Mouse (Mus musculus) hindbrain, embryonic 12.5 days (tissue): ENCODE measurements at regions not wholly inside any gene's neighbourhood (a gene's known extent, or its start where the extent isn't known, plus 50 kb on each side); places are given as distances from the start of the nearest gene placed in this dataset.

Source experiments
- ATAC-seq: fragments of 200-750 bp; cut with Nextera tagmentation; 2 replicates; pipeline ENCODE4 v1.8.0; 2017; ENCODE audit warnings: moderate TSS enrichment; ENCODE audit not compliant: low FRiP score
- H3K27ac ChIP-seq: fragments of 300-500 bp; sonication (generic); 2 replicates; pipeline ENCODE4 v1.5.1; 2016; ENCODE audit warnings: mild to moderate bottlenecking
- H3K27me3 ChIP-seq: fragments of 300-500 bp; sonication (generic); 2 replicates; pipeline ENCODE4 v1.6.1; 2016; ENCODE audit warnings: mild to moderate bottlenecking
- H3K36me3 ChIP-seq: fragments of 300-500 bp; sonication (generic); 2 replicates; pipeline ENCODE4 v1.6.1; 2016; ENCODE audit warnings: mild to moderate bottlenecking
- H3K4me1 ChIP-seq: fragments of 300-500 bp; sonication (generic); 2 replicates; pipeline ENCODE4 v1.6.1; 2016
- H3K4me2 ChIP-seq: fragments of 300-500 bp; sonication (generic); replicated peaks from 2 replicates; pipeline ENCODE4 v1.6.1; 2016; ENCODE audit warnings: mild to moderate bottlenecking
- H3K4me3 ChIP-seq: fragments of 300-500 bp; sonication (generic); 2 replicates; pipeline ENCODE4 v1.5.1; 2016; ENCODE audit warnings: mild to moderate bottlenecking
- H3K9ac ChIP-seq: fragments of 300-500 bp; sonication (generic); 2 replicates; pipeline ENCODE4 v1.6.1; 2016; ENCODE audit warnings: mild to moderate bottlenecking, moderate library complexity
- H3K9me3 ChIP-seq: fragments of 300-500 bp; sonication (generic); replicated peaks from 2 replicates; pipeline ENCODE4 v1.6.1; 2016; ENCODE audit warnings: mild to moderate bottlenecking
- WGBS: fragments of 180-500 bp; shearing (Covaris S2); methylation state at CpG from one replicate; pipeline ENCODE4 v1.1.7; 2016; 5-methylcytosine and 5-hydroxymethylcytosine counted together

DNA sequence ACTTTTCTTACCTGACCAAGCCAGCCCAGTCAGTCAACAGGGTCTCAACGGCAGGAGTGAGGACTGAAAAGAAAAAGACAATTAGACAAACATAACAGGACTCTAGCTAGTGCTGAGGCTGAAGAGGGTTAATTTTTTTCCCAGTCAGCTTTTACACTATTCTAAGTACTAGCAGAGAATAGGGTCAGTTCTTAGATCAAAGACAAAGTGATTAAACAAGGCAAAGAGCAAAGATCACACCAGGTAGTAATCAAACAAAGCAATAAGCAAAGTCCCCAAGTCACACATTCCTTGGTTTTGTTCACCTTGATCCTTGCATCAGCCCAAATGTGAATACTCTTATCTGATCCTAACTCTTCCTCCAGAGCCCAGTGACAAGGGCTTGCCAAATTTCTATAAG lies 267.8 kb upstream of the Tsc22d2 start:
- H3K4me1 ChIP-seq: no peaks in the 10 kb centered on the region
- H3K9ac ChIP-seq: no peak overlapping the region
- no peaks in the 10 kb centered on the region for H3K27me3 ChIP-seq
- no peak overlapping the region for H3K27ac ChIP-seq
- no peak overlapping the region for H3K4me3 ChIP-seq
- WGBS: 47% methylated on average over 1 of the region's 1 CpGs
- no peaks in the 10 kb centered on the region for H3K9me3 ChIP-seq
- no peaks in the 10 kb centered on the region for H3K36me3 ChIP-seq
- no peak overlapping the region for H3K4me2 ChIP-seq
- ATAC-seq: no peak

DNA sequence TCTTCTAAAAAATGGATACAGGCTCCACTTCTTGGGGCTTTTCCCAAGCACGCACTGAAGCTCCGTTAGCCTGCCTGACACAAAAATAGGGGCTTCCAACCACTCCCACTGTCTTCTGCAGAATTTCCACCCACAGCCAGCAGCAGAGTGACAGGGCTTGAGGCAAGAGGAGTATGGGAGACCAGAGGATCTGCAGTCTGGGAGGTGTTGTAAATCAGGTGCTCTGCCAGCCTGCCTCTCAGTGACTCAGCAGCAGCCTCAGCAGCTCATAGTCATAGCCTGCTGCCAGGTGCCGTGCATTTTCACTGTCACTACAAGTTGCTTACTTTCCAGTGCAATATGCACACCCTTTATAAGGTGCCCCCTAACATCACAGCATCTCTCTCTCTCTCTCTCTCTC lies 261.4 kb upstream of the Tsc22d2 start:
- no peak overlapping the region for H3K4me2 ChIP-seq
- no peak overlapping the region for H3K27ac ChIP-seq
- no peaks in the 10 kb centered on the region for H3K36me3 ChIP-seq
- ATAC-seq: no peak
- WGBS: 81% methylated on average over 3 of the region's 3 CpGs
- H3K4me1 ChIP-seq: no peaks in the 10 kb centered on the region
- H3K4me3 ChIP-seq: no peak overlapping the region
- no peak overlapping the region for H3K9ac ChIP-seq
- H3K27me3 ChIP-seq: no peaks in the 10 kb centered on the region
- no peaks in the 10 kb centered on the region for H3K9me3 ChIP-seq

- ATAC-seq: no peak
- Histone ChIP-seq H3K9ac (no peak overlapping the region), H3K36me3 (no peaks in the 10 kb centered on the region), H3K4me3 (no peak overlapping the region), H3K4me1 (no peaks in the 10 kb centered on the region), H3K4me2 (no peak overlapping the region), H3K27me3 (no peaks in the 10 kb centered on the region), H3K27ac (no peak overlapping the region), H3K9me3 (no peaks in the 10 kb centered on the region)
- WGBS: 81% methylated on average over 21 of the region's 21 CpGs
Observed at GRCm38 (mm10) chr3:58153874-58154756, 260.4 kb upstream of the Tsc22d2 start.

DNA sequence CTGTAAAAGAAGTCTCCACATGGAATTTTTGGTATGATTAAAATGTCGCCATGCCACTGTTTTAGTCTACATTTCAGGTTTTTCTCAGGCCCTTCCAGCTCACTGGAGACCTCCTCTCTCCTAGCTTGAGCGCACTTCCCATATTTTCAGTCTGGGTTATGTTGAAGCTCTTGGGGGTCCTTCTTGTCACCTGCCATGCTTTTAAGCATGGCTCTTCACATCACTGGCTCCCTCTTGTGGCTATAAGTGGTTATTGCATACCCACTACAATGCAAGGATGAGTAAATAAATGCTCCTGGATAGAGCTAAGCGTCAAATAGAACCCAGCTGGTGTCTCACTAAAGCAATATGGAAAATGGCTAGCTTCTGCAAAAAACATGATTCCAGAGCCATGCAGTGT lies 255.1 kb upstream of the Tsc22d2 start:
- Histone ChIP-seq H3K9me3 (no peaks in the 10 kb centered on the region), H3K9ac (no peak overlapping the region), H3K27ac (no peak overlapping the region), H3K4me2 (no peak overlapping the region), H3K4me3 (no peak overlapping the region), H3K4me1 (no peaks in the 10 kb centered on the region), H3K27me3 (no peaks in the 10 kb centered on the region; the same call in 1 of the 2 replicates), H3K36me3 (no peaks in the 10 kb centered on the region)
- WGBS: 66% methylated on average over 3 of the region's 3 CpGs
- ATAC-seq: no peak

GRCm38 (mm10) chr3:58162238-58162637 lies 252.3 kb upstream of the Tsc22d2 start:
- H3K9ac ChIP-seq: no peak overlapping the region
- H3K4me3 ChIP-seq: no peak overlapping the region
- no peak overlapping the region for H3K27ac ChIP-seq
- H3K4me1 ChIP-seq: peaks cover 3% of the 10 kb centered on the region; the same call in 1 of the 2 replicates
- H3K4me2 ChIP-seq: no peak overlapping the region
- no peaks in the 10 kb centered on the region; the same call in 1 of the 2 replicates for H3K27me3 ChIP-seq
- ATAC-seq: no peak
- 39% methylated on average over 10 of the region's 10 CpGs for WGBS
- H3K36me3 ChIP-seq: no peaks in the 10 kb centered on the region
- H3K9me3 ChIP-seq: no peaks in the 10 kb centered on the region

- no peak overlapping the region for H3K4me3 ChIP-seq
- H3K9ac ChIP-seq: no peak overlapping the region
- no peak overlapping the region for H3K27ac ChIP-seq
- no peak overlapping the region for H3K4me2 ChIP-seq
- H3K27me3 ChIP-seq: no peaks in the 10 kb centered on the region; the same call in 1 of the 2 replicates
- no peaks in the 10 kb centered on the region for H3K9me3 ChIP-seq
- 10% methylated on average over 10 of the region's 10 CpGs for WGBS
- no peaks in the 10 kb centered on the region for H3K36me3 ChIP-seq
- peak; percentile 50 for ATAC-seq
- H3K4me1 ChIP-seq: peaks cover 6% of the 10 kb centered on the region; the same call in 1 of the 2 replicates
Observed at GRCm38 (mm10) chr3:58163806-58164205, 250.7 kb upstream of the Tsc22d2 start.

DNA sequence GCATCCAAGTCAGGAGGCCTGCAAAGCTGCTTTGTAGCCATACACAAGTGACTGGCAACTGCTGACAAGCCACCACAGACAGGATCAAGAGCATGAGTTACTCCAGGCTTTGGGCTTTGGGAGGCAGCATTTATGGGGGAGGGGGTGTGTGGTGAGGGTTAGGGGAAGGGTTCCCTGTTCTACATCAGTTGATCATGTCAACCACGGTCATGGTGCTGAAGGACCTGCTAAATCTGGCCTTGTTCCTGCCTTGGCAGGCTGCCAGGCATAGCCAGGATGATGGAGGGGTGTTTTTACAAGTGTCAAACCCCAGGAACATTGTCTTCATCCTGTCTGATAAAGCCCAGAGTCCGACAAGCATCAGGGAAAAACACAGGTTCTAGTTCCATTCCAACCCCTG lies 247.9 kb upstream of the Tsc22d2 start:
- peaks cover 6% of the 10 kb centered on the region; the same call in 1 of the 2 replicates for H3K4me1 ChIP-seq
- WGBS: 71% methylated on average over 2 of the region's 2 CpGs

DNA sequence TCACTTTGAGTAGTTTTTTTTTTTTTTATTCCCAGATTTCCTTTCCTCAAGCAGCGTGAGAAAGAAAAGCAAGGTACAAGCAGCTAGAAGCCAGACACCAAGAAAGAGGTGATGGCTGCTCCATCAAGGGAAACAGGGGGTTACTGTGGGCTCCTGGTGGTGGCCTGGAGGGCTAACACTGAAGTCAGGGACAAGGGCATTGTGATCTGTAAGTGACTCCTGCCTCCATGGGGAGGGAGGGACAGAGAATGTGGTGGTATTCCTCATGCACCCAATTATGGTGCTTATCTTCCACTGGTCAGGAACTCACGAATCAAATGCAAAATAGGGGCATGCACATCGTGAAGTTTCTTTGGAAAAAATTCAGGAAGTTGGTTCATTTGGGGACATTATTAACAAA lies 247.4 kb upstream of the Tsc22d2 start:
- Histone ChIP-seq H3K9ac (no peak overlapping the region), H3K9me3 (no peaks in the 10 kb centered on the region), H3K27me3 (no peaks in the 10 kb centered on the region; the same call in 1 of the 2 replicates), H3K4me1 (peaks cover 6% of the 10 kb centered on the region; the same call in 1 of the 2 replicates), H3K27ac (no peak overlapping the region), H3K4me2 (no peak overlapping the region), H3K36me3 (no peaks in the 10 kb centered on the region), H3K4me3 (no peak overlapping the region)
- 86% methylated on average over 3 of the region's 3 CpGs for WGBS
- no peak for ATAC-seq

More for the DNA sequence above, 247.9 kb upstream of the Tsc22d2 start:
- H3K36me3 ChIP-seq: no peaks in the 10 kb centered on the region
- H3K27me3 ChIP-seq: no peaks in the 10 kb centered on the region; the same call in 1 of the 2 replicates
- H3K9me3 ChIP-seq: no peaks in the 10 kb centered on the region
- no peak overlapping the region for H3K27ac ChIP-seq
- H3K4me3 ChIP-seq: no peak overlapping the region
- no peak for ATAC-seq
- no peak overlapping the region for H3K4me2 ChIP-seq
- no peak overlapping the region for H3K9ac ChIP-seq

DNA sequence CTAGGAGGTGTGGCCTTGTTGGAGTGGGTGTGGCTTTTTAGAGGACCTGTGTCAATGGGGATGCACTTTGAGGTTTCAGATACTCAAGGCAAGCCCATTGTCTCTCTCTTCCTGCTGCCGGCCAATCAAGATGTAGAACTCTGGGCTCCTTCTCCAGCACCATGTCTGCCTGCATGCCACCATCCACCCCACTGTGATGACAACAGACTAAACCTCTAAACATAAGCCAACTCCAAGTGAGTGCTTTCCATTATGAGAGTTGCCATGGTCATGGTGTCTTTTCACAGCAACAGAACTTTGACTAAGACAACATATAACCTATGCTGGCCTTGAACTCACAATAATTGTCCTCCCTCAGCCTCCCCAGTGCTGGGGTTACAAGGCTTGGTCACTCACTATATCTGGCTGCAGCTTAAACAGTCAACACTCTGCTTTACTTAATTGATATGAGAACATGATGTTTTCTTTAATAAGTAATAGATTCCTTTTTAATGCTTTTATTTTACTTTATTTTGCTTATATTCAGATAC lies 246.7 kb upstream of the Tsc22d2 start:
- ATAC-seq: no peak
- Histone ChIP-seq H3K4me2 (no peak overlapping the region), H3K4me3 (no peak overlapping the region), H3K9me3 (no peaks in the 10 kb centered on the region), H3K9ac (no peak overlapping the region), H3K36me3 (no peaks in the 10 kb centered on the region), H3K27ac (no peak overlapping the region), H3K4me1 (peaks cover 6% of the 10 kb centered on the region; the same call in 1 of the 2 replicates), H3K27me3 (no peaks in the 10 kb centered on the region; the same call in 1 of the 2 replicates)
- WGBS: 83% methylated on average over 1 of the region's 1 CpGs

DNA sequence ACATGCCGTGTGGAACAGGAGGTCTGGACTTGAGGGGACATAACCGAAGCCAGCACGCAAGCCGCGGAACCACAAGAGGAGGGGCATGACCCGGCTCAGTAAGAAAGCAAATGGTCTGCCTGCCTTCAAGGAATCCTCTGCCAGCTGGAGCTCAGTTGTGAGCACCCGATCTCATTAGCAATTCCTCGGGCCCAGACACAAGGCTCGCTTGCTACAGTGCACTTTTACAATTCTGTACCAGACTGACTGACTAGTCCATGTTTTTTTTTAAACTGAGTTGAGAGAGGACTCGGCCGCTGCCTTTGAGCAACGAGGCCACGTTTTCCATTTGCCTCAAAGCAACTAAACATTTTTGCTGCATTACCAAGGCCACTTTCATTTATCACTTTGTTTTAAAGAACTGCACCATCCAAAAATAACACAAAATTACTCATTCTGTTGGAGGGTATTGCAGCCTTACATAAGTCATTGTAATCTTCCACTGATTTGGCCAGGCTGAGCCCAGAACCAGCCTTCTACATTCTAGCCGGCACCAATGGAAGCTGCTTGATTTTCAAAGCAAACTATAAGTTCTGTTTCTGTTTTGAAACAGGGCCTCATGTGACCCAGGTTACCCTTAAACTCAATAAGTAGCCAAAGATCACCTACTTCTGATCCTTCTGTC lies 245.9 kb upstream of the Tsc22d2 start:
- WGBS: 43% methylated on average over 14 of the region's 14 CpGs
- H3K4me2 ChIP-seq: no peak overlapping the region
- ATAC-seq: peak; percentile 35; the same call in 1 of the 2 replicates

DNA sequence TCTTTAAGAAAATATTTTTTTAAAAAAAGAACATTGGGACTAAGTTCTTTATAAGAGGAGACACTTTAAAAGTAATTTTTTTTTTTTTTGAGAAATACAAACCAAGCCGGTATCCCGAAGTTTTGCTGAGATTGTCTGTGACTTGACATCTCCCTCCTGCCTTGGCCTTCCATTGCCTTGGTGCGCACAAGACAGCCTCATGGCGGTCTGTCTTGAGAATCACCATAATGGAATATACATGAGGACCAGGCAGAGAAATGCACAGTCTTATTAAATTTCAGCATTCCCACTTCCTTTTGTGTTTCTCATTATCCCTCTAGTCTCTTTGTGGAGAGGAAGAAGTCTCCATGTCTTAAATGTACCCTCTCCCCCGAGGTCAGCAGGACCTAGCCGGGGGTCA lies 244.7 kb upstream of the Tsc22d2 start:
- H3K4me1 ChIP-seq: peaks cover 6% of the 10 kb centered on the region; the same call in 1 of the 2 replicates

More for the DNA sequence above, 245.9 kb upstream of the Tsc22d2 start:
- no peak overlapping the region for H3K9ac ChIP-seq
- H3K9me3 ChIP-seq: no peaks in the 10 kb centered on the region
- no peaks in the 10 kb centered on the region for H3K36me3 ChIP-seq
- peaks cover 6% of the 10 kb centered on the region; the same call in 1 of the 2 replicates for H3K4me1 ChIP-seq
- H3K4me3 ChIP-seq: no peak overlapping the region
- H3K27me3 ChIP-seq: no peaks in the 10 kb centered on the region
- no peak overlapping the region for H3K27ac ChIP-seq

GRCm38 (mm10) chr3:58172096-58172495 lies 242.4 kb upstream of the Tsc22d2 start:
- H3K27me3 ChIP-seq: no peaks in the 10 kb centered on the region
- ATAC-seq: no peak
- 91% methylated on average over 5 of the region's 5 CpGs for WGBS

More for the DNA sequence above, 244.7 kb upstream of the Tsc22d2 start:
- H3K9ac ChIP-seq: no peak overlapping the region
- ATAC-seq: no peak
- no peaks in the 10 kb centered on the region for H3K36me3 ChIP-seq
- no peaks in the 10 kb centered on the region for H3K9me3 ChIP-seq
- no peak overlapping the region for H3K27ac ChIP-seq
- H3K4me2 ChIP-seq: no peak overlapping the region
- 77% methylated on average over 6 of the region's 6 CpGs for WGBS
- H3K4me3 ChIP-seq: no peak overlapping the region
- H3K27me3 ChIP-seq: no peaks in the 10 kb centered on the region

More at GRCm38 (mm10) chr3:58172096-58172495, 242.4 kb upstream of the Tsc22d2 start:
- 0 out of 2 replicates have a peak, but pooled peaks cover 2% of the 10 kb centered on the region for H3K4me1 ChIP-seq
- no peak overlapping the region for H3K4me3 ChIP-seq
- H3K9me3 ChIP-seq: no peaks in the 10 kb centered on the region
- no peak overlapping the region for H3K9ac ChIP-seq
- no peak overlapping the region for H3K27ac ChIP-seq
- no peak overlapping the region for H3K4me2 ChIP-seq
- no peaks in the 10 kb centered on the region for H3K36me3 ChIP-seq
